Mouse (Mus musculus): ENCODE results near the gene Phyhd1.

DNA sequence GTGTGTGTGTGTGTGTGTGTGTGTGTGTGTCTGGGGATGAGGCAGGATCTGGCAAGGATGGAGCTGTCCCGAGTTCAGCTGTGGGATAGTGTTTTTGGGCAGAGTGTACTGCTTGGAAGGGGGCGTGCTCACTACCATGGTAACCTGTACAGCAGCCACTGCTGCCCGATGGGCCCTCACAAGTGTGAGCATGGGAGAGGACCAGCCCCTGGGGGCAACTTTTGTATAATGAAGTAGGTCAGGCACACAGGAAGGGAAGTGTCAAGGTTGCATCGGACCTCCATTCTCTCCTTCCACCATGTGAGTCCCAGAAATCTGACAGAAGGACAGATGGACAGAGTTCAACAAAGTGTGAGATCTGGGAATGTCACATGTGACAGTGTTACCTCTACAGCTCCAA lies 18.3 kb upstream of the Phyhd1 start:
- no peak for TF ChIP-seq CTCF (IDR thresholded peaks at IDR 0.05; ENCODE audit: borderline replicate concordance, insufficient read depth, low read length)
- no peak for TF ChIP-seq POLR2A (IDR thresholded peaks at IDR 0.05; ENCODE audit: low read depth, low read length)

Data from embryonic fibroblast, embryonic 13.5 days (primary cell).